Comparison of ENCODE assay signal across 9 mouse cellular contexts in genomic region chr2:145675756-145676543, GRCm38 (mm10). TPM values are rescaled to one million over a fixed set of nuclear protein-coding genes. Genes with fewer than 3 reads are reported as not detected.
DNase-seq lines count a peak whose midpoint lies in the region; ATAC-seq and TF ChIP-seq lines count a peak whose summit lies in the region.
"Had no signal": no experiment of that assay in that cellular context is flagged by ENCODE, and none has a peak within 500 bp of the region (broad histone marks: within the 10 kb centered on the region; RNA-seq: fewer than 3 reads in every experiment).

No protein-coding gene starts in this region.

- peak; percentile 32 for DNase-seq in gastrocnemius, adult 2 months
- no peak for DNase-seq in gastrocnemius, adult 8-10 months (ENCODE audit: low spot score in 2 of 2)
- DNase-seq in hindbrain, embryonic 14.5 days (ENCODE audit: low spot score): peak; percentile 53
- DNase-seq in liver: peak; percentile 24

- H3K36me3 ChIP-seq in forebrain, embryonic 12.5 days (replicated peaks): no peaks in the 10 kb centered on the region
- no peaks in the 10 kb centered on the region for H3K36me3 ChIP-seq in hindbrain, embryonic 14.5 days (replicated peaks; ENCODE audit: control insufficient read depth, insufficient read depth)
- no peaks in the 10 kb centered on the region; the same call in 1 of the 2 replicates for H3K36me3 ChIP-seq in midbrain, embryonic 16.5 days (ENCODE audit: control insufficient read depth, insufficient read depth, low read length)

- H3K4me1 ChIP-seq in bone marrow, adult 2 months (ENCODE audit: control insufficient read depth, insufficient read depth, low read length): no peaks in the 10 kb centered on the region
- H3K4me1 ChIP-seq in forebrain, embryonic 12.5 days: peaks cover 16% of the 10 kb centered on the region
- peaks cover 11% of the 10 kb centered on the region for H3K4me1 ChIP-seq in hindbrain, embryonic 14.5 days (replicated peaks; ENCODE audit: control insufficient read depth, insufficient read depth, low read length)
- peaks cover 6% of the 10 kb centered on the region; the same call in 1 of the 2 replicates for H3K4me1 ChIP-seq in midbrain, embryonic 16.5 days (ENCODE audit: control insufficient read depth, insufficient read depth, low read length)

- H3K27ac ChIP-seq in gastrocnemius, adult 2 months: peak overlapping the region; percentile 46
- H3K27ac ChIP-seq in bone marrow, adult 2 months (ENCODE audit: control insufficient read depth, insufficient read depth, low read depth, low read length, poor library complexity): no peak overlapping the region
- H3K27ac ChIP-seq in forebrain, embryonic 12.5 days: no peak overlapping the region
- peak overlapping the region; percentile 33; the same call in 1 of the 2 replicates for H3K27ac ChIP-seq in hindbrain, embryonic 14.5 days
- peak overlapping the region; percentile 35; the same call in 1 of the 2 replicates for H3K27ac ChIP-seq in midbrain, embryonic 16.5 days (ENCODE audit: low read length)

- peak overlapping the region; percentile 94 for H3K4me2 ChIP-seq in forebrain, embryonic 12.5 days
- peak overlapping the region; percentile 71 for H3K4me2 ChIP-seq in hindbrain, embryonic 14.5 days (replicated peaks)
- peak overlapping the region; percentile 94 for H3K4me2 ChIP-seq in midbrain, embryonic 16.5 days (ENCODE audit: low read length)

- H3K9me3 ChIP-seq in forebrain, embryonic 12.5 days: no peaks in the 10 kb centered on the region
- no peaks in the 10 kb centered on the region for H3K9me3 ChIP-seq in hindbrain, embryonic 14.5 days (ENCODE audit: control insufficient read depth, low read length)
- H3K9me3 ChIP-seq in midbrain, embryonic 16.5 days (replicated peaks; ENCODE audit: control insufficient read depth, low read length, poor library complexity, severe bottlenecking): no peaks in the 10 kb centered on the region

- TF ChIP-seq POLR2A in bone marrow, adult 2 months (IDR thresholded peaks at IDR 0.05; ENCODE audit: borderline replicate concordance, control insufficient read depth, low read depth, low read length): no peak

- intact Hi-C loops in gastrocnemius, adult 2 months (cut with DNase I): no loop called here

- ATAC-seq in forebrain, embryonic 12.5 days (ENCODE audit: low FRiP score): peak; percentile 53
- ATAC-seq in hindbrain, embryonic 14.5 days (ENCODE audit: low FRiP score): peak; percentile 76
- peak; percentile 83 for ATAC-seq in midbrain, embryonic 16.5 days
- no peak for ATAC-seq in monocyte, adult 5-6 weeks (replicated peaks; ENCODE audit: insufficient number of reproducible peaks, low FRiP score, low TSS enrichment, poor library complexity, severe bottlenecking)

- H3K9ac ChIP-seq in forebrain, embryonic 12.5 days: peak overlapping the region; percentile 72
- H3K9ac ChIP-seq in hindbrain, embryonic 14.5 days: peak overlapping the region; percentile 72
- peak overlapping the region; percentile 78 for H3K9ac ChIP-seq in midbrain, embryonic 16.5 days (ENCODE audit: low read depth, low read length)

- peaks cover 9% of the 10 kb centered on the region; the same call in 1 of the 2 replicates for H3K27me3 ChIP-seq in forebrain, embryonic 12.5 days
- H3K27me3 ChIP-seq in hindbrain, embryonic 14.5 days (ENCODE audit: control insufficient read depth, insufficient read depth, low read length): no peaks in the 10 kb centered on the region
- no peaks in the 10 kb centered on the region for H3K27me3 ChIP-seq in midbrain, embryonic 16.5 days (ENCODE audit: control insufficient read depth, insufficient read depth, low read depth, low read length)

- H3K4me3 ChIP-seq in gastrocnemius, adult 2 months: peak overlapping the region; percentile 91
- H3K4me3 ChIP-seq in bone marrow, adult 2 months (replicated peaks; ENCODE audit: control insufficient read depth, low read depth, low read length): peak overlapping the region; percentile 50
- H3K4me3 ChIP-seq in forebrain, embryonic 12.5 days (replicated peaks): peak overlapping the region; percentile 50
- H3K4me3 ChIP-seq in hindbrain, embryonic 14.5 days (replicated peaks; ENCODE audit: low read length): peak overlapping the region; percentile 59
- H3K4me3 ChIP-seq in midbrain, embryonic 16.5 days (ENCODE audit: low read depth, low read length): peak overlapping the region; percentile 67

- TF ChIP-seq CTCF in gastrocnemius, adult 2 months (IDR thresholded peaks at IDR 0.05): no peak
- no peak for TF ChIP-seq CTCF in bone marrow, adult 2 months (IDR thresholded peaks at IDR 0.05; ENCODE audit: control insufficient read depth, insufficient read depth, low read length)

- 21% methylated on average over 27 of the region's 27 CpGs for whole genome bisulfite sequencing in bone marrow, adult 2 months
- 9% methylated on average over 27 of the region's 27 CpGs for WGBS in forebrain, embryonic 12.5 days
- WGBS in hindbrain, embryonic 14.5 days: 7% methylated on average over 27 of the region's 27 CpGs
- 8% methylated on average over 27 of the region's 27 CpGs for WGBS in midbrain, embryonic 16.5 days

RNA-seq across cellular contexts. Expression of gene Rin2, which starts 0.9 kb away (rescaled TPM):
- 10 to 100 TPM; 10.3 to 11.5 TPM for total RNA-seq in gastrocnemius, adult 2 months (2021)
- total RNA-seq in gastrocnemius, adult 8-10 months (2022): 10 to 100 TPM in 2 of 4 experiments, 1 to 10 TPM in 2; 5.3 to 12.9 (median 10.1) TPM
- 2.4 and 17.8 TPM in 2 replicates for polyA plus RNA-seq in bone marrow, adult 2 months (2011; ENCODE audit: insufficient read depth, insufficient read length, low replicate concordance, missing spikeins)
- 11.9 and 14.0 TPM in 2 replicates for polyA plus RNA-seq in forebrain, embryonic 12.5 days (2016; fragmentation: Nextera tagmentation; extraction: Ambion mirVana)
- polyA plus RNA-seq in hindbrain, embryonic 14.5 days (2014; fragmentation: Nextera tagmentation; extraction: Ambion mirVana): 14.8 and 17.1 TPM in 2 replicates
- polyA plus RNA-seq in midbrain, embryonic 16.5 days (2015; fragmentation: Nextera tagmentation; extraction: Ambion mirVana): 16.1 and 17.0 TPM in 2 replicates
- 27.6 to 46.6 TPM (median 40.6 TPM) in 3 replicates for total RNA-seq in monocyte, adult 5-6 weeks (2017)
- total RNA-seq: MEL had no signal

Comparison
In these comparisons a context has a peak if more than half of its experiments do, and no peak if none do; other contexts are left out.
1. DNase-seq: peak in gastrocnemius, adult 2 months (single experiment), hindbrain, embryonic 14.5 days (single experiment) and liver (single experiment); none in gastrocnemius, adult 8-10 months (0 of 2).
2. H3K27ac ChIP-seq: peak in gastrocnemius, adult 2 months (single experiment), hindbrain, embryonic 14.5 days (single experiment) and midbrain, embryonic 16.5 days (single experiment); none in bone marrow, adult 2 months (single experiment) and forebrain, embryonic 12.5 days (single experiment).
3. Peak in every context shown above with its lines, with median percentiles within 50 percentile points of each other: H3K4me3 ChIP-seq, H3K4me2 ChIP-seq and H3K9ac ChIP-seq.